Mouse (Mus musculus): ENCODE data around the gene Tnfsf12.

DNA sequence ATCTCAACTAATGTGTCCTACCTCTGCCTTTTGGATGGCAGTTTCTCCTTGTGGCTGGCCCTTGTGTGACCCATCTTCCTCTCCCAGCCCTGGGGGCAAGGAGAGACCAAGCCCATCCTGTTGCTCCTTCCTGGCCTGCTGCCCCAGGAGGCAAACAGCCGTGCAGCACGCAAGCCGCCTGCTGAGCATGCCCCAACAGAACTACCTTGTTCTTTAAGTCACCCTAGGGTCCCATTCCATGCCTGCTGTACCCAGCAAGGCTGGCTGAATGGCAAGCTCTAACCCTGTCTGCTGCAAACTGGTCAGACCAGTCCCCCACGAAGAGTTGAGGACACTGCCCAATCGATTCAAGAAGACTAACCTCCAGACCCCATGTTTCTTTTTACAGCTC, 39.6 kb downstream of the Tnfsf12 start:
- TF ChIP-seq CTCF (IDR thresholded peaks at IDR 0.05; ENCODE audit: extremely low read depth, insufficient read length, insufficient replicate concordance, low read depth, low read length): no peak
- no peak for TF ChIP-seq POLR2A (IDR thresholded peaks at IDR 0.05; ENCODE audit: low read depth, low read length)
